Mouse (Mus musculus) heart, embryonic 14.5 days (tissue): ENCODE measurements around the gene Dusp8. TPM values are rescaled to one million over a fixed set of nuclear protein-coding genes. Genes with fewer than 3 reads are reported as not detected.
A peak's percentile ranks its signal among the peaks of the same experiment; 100 is the strongest.
"Not testable (repeated sequence)": the region's sequence is repeated elsewhere in the genome, so short reads cannot be mapped to it uniquely, and the experiment has no call there.

Source experiments
- ATAC-seq: fragments of 200-750 bp; cut with Nextera tagmentation; 2 replicates; pipeline ENCODE4 v1.8.0; 2017; ENCODE audit warnings: low read depth, moderate TSS enrichment; ENCODE audit not compliant: insufficient number of reproducible peaks, insufficient read depth, low FRiP score
- H3K27ac ChIP-seq, 2 experiments: fragments of 200-500 bp in 1 of 2; fragments of 300-500 bp in 1 of 2; sonication (generic) in 1 of 2; replicated peaks in 1 of 2; 2 replicates each; pipeline ENCODE4 v1.5.1; 2012 to 2014; ENCODE audit warnings: low read depth in 2 of 2, low read length in 2 of 2, control low read depth in 1 of 2, mild to moderate bottlenecking in 1 of 2, mixed read lengths in 1 of 2; ENCODE audit not compliant: control insufficient read depth in 1 of 2, insufficient read depth in 1 of 2
- H3K27me3 ChIP-seq: fragments of 300-500 bp; sonication (generic); 2 replicates; pipeline ENCODE4 v1.6.1; 2014; ENCODE audit warnings: mild to moderate bottlenecking, low read length, control low read depth; ENCODE audit not compliant: control insufficient read depth, insufficient read depth
- H3K36me3 ChIP-seq: fragments of 300-500 bp; sonication (generic); 2 replicates; pipeline ENCODE4 v1.6.1; 2014; ENCODE audit warnings: mild to moderate bottlenecking, control low read depth, low read length, mixed read lengths; ENCODE audit not compliant: control insufficient read depth, insufficient read depth
- H3K4me1 ChIP-seq, 2 experiments: fragments of 200-500 bp in 1 of 2; fragments of 300-500 bp in 1 of 2; sonication (generic) in 1 of 2; 2 replicates each; pipeline ENCODE4 v1.6.1; 2012 to 2014; ENCODE audit warnings: low read length in 2 of 2, control low read depth in 1 of 2, mixed read lengths in 1 of 2; ENCODE audit not compliant: control insufficient read depth in 2 of 2, insufficient read depth in 2 of 2
- H3K4me2 ChIP-seq: fragments of 300-500 bp; sonication (generic); 2 replicates; pipeline ENCODE4 v1.6.1; 2014; ENCODE audit warnings: mild to moderate bottlenecking, low read length
- H3K4me3 ChIP-seq, 2 experiments: fragments of 200-500 bp in 1 of 2; fragments of 300-500 bp in 1 of 2; sonication (generic) in 1 of 2; 2 replicates each; pipeline ENCODE4 v1.5.1; 2012 to 2014; ENCODE audit warnings: low read length in 2 of 2, mild to moderate bottlenecking in 2 of 2, control low read depth in 1 of 2, low read depth in 1 of 2, moderate library complexity in 1 of 2; ENCODE audit not compliant: control insufficient read depth in 1 of 2, insufficient read depth in 1 of 2
- H3K9ac ChIP-seq: fragments of 300-500 bp; sonication (generic); 2 replicates; pipeline ENCODE4 v1.6.1; 2014; ENCODE audit warnings: mild to moderate bottlenecking, low read length
- H3K9me3 ChIP-seq: fragments of 300-500 bp; sonication (generic); 2 replicates; pipeline ENCODE4 v1.6.1; 2016; ENCODE audit warnings: low read length, control low read depth; ENCODE audit not compliant: control insufficient read depth
- WGBS: fragments of 180-500 bp; shearing (Covaris S2); extraction: QIAGEN DNeasy Blood & Tissue Kit; methylation state at CpG from one replicate; pipeline ENCODE4 v1.1.7; 2014; 5-methylcytosine and 5-hydroxymethylcytosine counted together
- polyA plus RNA-seq: library from polyadenylated mRNA; unstranded; fragments of >200 nt; fragmentation: Nextera tagmentation; extraction: Ambion mirVana; gene quantifications from 2 replicates; pipeline ENCODE4 v1.2.1, GENCODE M21; 2014

Dusp8 gene
- polyA plus RNA-seq: 13.3 and 16.7 TPM in 2 replicates

DNA sequence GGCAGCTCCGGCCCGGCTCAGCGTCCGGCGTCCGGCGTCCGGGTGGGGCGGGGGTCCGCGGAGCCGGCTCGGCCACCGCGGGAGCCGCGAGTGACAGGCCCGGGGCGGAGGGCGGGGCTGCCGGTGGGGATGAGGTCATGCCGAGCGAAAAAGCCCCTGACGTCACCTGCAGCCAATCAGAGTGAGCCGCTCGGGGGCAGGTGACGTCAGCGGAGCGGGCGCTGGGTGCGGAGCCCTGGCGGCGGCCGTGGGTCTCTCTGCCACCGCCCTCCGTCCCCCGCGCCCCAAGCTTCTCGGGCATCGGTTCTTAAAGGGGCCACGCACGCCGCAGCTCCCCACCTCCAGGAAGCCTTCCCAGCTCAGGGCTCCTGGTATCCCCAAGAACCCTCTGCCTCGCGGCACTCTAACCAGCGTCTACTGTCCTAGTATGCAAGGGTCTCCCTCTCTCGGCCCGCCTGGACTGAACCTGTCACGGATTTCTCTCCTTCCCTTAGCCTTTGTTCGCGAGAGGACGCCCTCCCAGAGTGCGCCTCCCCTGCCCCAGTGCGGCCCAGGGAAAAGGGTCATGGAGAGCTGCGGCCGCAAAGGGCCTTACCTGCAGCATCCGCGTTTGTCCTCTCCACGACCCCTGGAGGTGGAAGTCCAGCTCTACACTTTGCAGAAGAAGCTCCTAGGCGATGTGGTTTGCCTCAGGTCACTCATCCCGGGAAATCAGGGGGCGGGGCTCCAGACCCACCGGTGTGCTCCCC, at the start of gene Dusp8:
Dusp8 (minus strand) TSS at position 661 of the 749 bp plus-strand sequence.
- WGBS: under 1% methylated on average over 43 of the region's 63 CpGs
- H3K4me3 ChIP-seq: peak within 1 kb of the TSS; percentile 88 to 97
- peak within 1 kb of the TSS; percentile 91 for H3K4me2 ChIP-seq
- H3K27me3 ChIP-seq: peaks cover 10% of the 10 kb centered on the region
- peaks cover 33 to 34% of the 10 kb centered on the region in 2 experiments for H3K4me1 ChIP-seq
- peak; percentile 84 for ATAC-seq
- no peaks in the 10 kb centered on the region for H3K36me3 ChIP-seq
- no peaks in the 10 kb centered on the region for H3K9me3 ChIP-seq
- peak within 1 kb of the TSS; percentile 96 for H3K9ac ChIP-seq
- peak within 1 kb of the TSS; percentile 71 to 84 for H3K27ac ChIP-seq

GRCm38 (mm10) chr7:142144507-142144906, 48.9 kb upstream of the Dusp8 start, which contains the start of gene Gm45337:
Gm45337 (minus strand) TSS chr7:142144607.
- Histone ChIP-seq H3K4me1 (peaks cover 0 to 2% of the 10 kb centered on the region in 2 experiments; a peak in 1 of 4 replicates), H3K4me3 (no peak within 1 kb of the TSS), H3K27ac (no peak within 1 kb of the TSS), H3K9ac (no peak within 1 kb of the TSS), H3K27me3 (0 out of 2 replicates have a peak, but pooled peaks cover 5% of the 10 kb centered on the region), H3K9me3 (no peaks in the 10 kb centered on the region), H3K36me3 (no peaks in the 10 kb centered on the region), H3K4me2 (no peak within 1 kb of the TSS)
- ATAC-seq: no peak
- WGBS: 57% methylated on average over 1 of the region's 1 CpGs

DNA sequence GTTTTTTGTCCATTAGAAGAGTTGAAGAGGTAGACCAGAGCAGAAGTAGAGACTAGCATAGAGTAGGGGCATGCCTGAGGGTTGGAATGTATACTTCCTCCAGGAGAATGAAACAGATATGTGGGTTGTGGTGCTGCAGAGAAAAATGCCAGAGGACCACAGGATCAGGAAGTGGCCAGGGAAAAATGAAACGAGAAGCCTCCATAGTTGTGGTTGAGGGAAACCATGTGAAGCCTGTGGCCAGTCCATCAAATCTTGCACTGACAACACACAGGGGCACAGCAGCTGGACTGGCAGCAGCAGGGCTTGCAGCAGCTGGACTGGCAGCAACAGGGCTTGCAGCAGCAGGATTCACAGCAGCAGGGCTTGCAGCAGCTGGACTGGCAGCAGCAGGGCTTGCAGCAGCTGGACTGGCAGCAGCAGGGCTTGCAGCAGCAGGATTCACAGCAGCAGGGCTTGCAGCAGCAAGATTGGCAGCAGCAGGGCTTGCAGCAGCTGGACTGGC, 47.9 kb upstream of the Dusp8 start:
- not testable (repeated sequence) for H3K9ac ChIP-seq, H3K9me3 ChIP-seq, H3K27me3 ChIP-seq, H3K4me1 ChIP-seq, H3K4me3 ChIP-seq, H3K36me3 ChIP-seq, ATAC-seq, H3K27ac ChIP-seq, H3K4me2 ChIP-seq
- WGBS: 23% methylated on average over 1 of the region's 1 CpGs

DNA sequence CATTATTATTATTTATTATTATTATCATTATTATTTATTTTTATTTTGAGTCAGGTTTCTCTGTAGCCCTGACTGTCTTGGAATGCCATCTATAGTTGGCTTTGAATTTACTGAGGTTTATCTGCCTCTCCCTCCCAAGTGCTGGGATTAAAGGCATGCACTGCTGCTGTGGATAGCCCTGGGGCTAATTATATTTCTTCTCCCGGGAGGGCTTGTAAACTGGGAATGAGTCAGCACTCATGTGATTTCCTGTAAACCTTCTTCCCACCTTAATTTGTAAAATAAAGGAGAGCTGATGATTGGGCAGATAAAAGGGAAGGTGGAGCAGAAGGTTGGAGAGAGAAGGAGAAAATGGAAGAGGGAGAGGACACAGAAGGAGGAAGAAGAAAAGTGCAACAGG, 45.1 kb upstream of the Dusp8 start:
- no peak overlapping the region for H3K4me3 ChIP-seq
- ATAC-seq: no peak
- 8% methylated on average over 1 of the region's 1 CpGs for WGBS
- peaks cover 0 to 2% of the 10 kb centered on the region in 2 experiments; a peak in 1 of 4 replicates for H3K4me1 ChIP-seq
- H3K36me3 ChIP-seq: no peaks in the 10 kb centered on the region
- H3K4me2 ChIP-seq: no peak overlapping the region
- H3K27ac ChIP-seq: no peak overlapping the region
- no peak overlapping the region for H3K9ac ChIP-seq
- H3K27me3 ChIP-seq: 0 out of 2 replicates have a peak, but pooled peaks cover 5% of the 10 kb centered on the region
- no peaks in the 10 kb centered on the region for H3K9me3 ChIP-seq

- H3K9me3 ChIP-seq, H3K36me3 ChIP-seq, H3K27me3 ChIP-seq, H3K4me2 ChIP-seq, ATAC-seq, H3K4me3 ChIP-seq, H3K27ac ChIP-seq, H3K4me1 ChIP-seq, H3K9ac ChIP-seq: not testable (repeated sequence)
- 53% methylated on average over 2 of the region's 2 CpGs for WGBS
Observed at GRCm38 (mm10) chr7:142135934-142136333, 40.3 kb upstream of the Dusp8 start, which contains the start of gene Gm39115. Gm39115 (minus strand) TSS chr7:142136034.

DNA sequence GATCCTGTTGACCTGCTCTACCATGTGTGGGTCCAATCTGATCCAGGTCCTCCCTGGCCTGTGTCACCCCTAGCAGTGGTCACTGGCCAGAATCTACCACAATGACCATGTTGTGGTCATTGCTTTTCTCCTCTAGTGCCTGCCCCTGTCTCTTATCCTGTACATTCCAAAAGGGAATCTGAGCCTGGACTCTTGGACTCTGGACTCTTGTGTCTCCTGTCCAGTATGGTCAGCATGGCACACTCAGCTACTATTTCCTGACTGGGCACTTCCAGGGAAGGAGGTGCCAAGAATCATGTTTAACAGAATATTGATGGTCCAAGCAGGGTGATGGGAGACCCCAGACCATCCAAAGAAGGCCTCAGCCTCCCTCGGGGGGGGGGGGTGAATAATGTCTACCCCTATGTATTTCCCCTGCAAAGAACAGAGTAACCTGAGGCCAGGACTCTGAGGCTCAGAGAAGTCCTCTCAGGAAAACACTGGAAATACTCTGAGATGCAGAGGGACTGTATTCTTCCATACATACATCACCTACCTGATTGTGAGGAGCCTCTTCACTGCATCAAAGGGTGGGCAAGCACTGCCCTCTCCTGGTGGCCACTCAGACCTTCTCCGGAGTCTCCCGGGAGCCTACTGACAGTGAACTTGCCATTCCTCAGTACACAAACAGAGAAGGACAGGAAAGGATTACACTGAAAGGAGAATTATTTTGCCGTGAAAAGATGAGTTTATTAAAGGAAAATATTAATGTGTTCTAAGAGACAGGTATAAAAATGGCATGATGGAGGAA, 38.8 kb upstream of the Dusp8 start:
- Histone ChIP-seq H3K9ac (no peak overlapping the region), H3K36me3 (no peaks in the 10 kb centered on the region), H3K9me3 (no peaks in the 10 kb centered on the region), H3K4me2 (no peak overlapping the region), H3K4me3 (no peak overlapping the region), H3K27ac (no peak overlapping the region), H3K4me1 (no peaks in the 10 kb centered on the region), H3K27me3 (0 out of 2 replicates have a peak, but pooled peaks cover 6% of the 10 kb centered on the region)
- WGBS: 43% methylated on average over 4 of the region's 4 CpGs
- ATAC-seq: no peak

DNA sequence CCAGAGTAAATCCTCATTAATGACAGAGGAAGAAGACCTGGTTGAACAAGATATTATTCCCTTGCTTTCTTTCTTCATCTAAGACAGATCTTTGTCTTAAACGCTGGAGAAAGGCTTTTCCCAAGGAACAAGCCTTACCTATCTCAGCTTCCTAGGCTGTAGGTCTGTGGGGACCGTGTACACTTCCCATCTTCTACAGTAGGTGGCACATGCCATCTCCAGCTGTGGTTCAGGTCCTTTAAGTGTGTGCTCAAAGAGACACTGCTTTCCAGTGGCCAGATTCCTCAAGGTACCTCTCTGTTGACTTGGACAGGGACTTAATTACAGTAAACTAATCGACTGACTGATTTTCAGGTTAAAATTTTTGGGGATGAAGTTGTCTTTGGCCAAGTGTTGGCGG, 33.2 kb upstream of the Dusp8 start:
- no peaks in the 10 kb centered on the region for H3K4me1 ChIP-seq
- WGBS: 55% methylated on average over 4 of the region's 4 CpGs
- no peaks in the 10 kb centered on the region for H3K27me3 ChIP-seq
- no peaks in the 10 kb centered on the region for H3K36me3 ChIP-seq
- H3K4me2 ChIP-seq: no peak overlapping the region
- H3K9me3 ChIP-seq: no peaks in the 10 kb centered on the region
- no peak overlapping the region for H3K27ac ChIP-seq
- H3K9ac ChIP-seq: no peak overlapping the region
- no peak for ATAC-seq
- no peak overlapping the region for H3K4me3 ChIP-seq
